Mouse (Mus musculus): ENCODE measurements around the gene Ccdc96. TPM values are rescaled to one million over a fixed set of nuclear protein-coding genes. Genes with fewer than 3 reads are reported as not detected.

Ccdc96 gene
- polyA plus RNA-seq (2021) = 4.3 TPM

DNA sequence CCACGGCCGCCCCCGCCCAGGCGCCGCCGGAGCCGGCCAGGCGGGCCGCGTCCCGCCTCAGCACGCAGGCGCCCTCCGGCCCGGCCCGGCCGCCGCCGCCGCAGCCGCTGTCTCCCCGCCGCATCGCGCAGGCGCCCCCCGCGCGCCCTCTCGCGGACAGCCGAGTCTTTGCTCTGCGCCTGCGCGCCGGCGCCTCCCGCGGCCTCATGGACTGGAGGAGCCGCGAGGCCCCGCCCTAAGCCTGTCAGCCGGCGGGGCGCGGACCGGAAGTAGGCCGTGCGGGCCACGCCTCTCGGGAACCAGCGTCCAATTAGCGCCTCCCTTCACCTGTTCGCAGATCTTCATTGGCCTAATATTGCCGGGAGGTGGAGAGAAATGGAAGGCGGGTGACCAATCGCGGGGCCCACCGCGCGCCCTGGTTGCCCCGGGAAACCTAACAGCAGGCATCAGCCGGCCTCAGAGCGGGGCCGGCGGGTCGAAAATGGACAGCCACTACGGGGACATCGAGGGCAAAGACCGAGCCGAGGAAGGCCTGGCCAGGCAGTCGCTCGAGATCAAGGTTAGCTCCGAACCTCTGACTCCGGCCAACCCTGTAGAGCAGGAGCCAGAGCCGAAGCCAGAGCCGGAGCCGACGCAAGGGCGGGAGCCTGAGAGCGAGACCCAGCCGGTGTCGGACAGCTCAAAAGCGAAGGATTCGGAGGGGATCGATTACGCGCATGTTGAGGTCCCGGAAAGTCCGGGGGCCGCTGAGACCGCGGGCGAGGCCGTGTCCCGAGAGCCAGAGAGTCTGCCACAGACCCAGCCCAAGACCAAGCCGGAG is at the start of gene Ccdc96, which contains the start of gene Tada2b:
Gene Ccdc96, plus strand, starts transcription at position 418 of the 820 bp plus-strand sequence.
Gene Tada2b, minus strand, starts transcription at position 115 of the 820 bp plus-strand sequence.
- POLR2A ChIA-PET = interaction anchor here (0.6 to 1.8 kb wide), 2 partner anchors 19 to 82 kb away, joined by 7 to 8 read pairs; partner anchors contain the start of gene Grpel1
- CTCF ChIA-PET = interaction anchor here (1.5 to 14.3 kb wide), 3 partner anchors 12 to 21 kb away, joined by 5 to 114 read pairs (median 69); partner anchors contain the start of gene Grpel1
- DNase-seq (ENCODE audit: low read depth, low spot score) = peak; percentile 96
- no peaks in the 10 kb centered on the region for H3K27me3 ChIP-seq
- in situ Hi-C loops (cut with MboI; ENCODE audit: low pct_unique_long_range_greater_than_20kb) = loop anchor here (25.0 kb wide), 1 partner anchor 853 kb away; the partner anchor contains the start of genes Evc and Evc2
- no peak for TF ChIP-seq CTCF (IDR thresholded peaks at IDR 0.05)
- peak; percentile 94 for ATAC-seq

DNA sequence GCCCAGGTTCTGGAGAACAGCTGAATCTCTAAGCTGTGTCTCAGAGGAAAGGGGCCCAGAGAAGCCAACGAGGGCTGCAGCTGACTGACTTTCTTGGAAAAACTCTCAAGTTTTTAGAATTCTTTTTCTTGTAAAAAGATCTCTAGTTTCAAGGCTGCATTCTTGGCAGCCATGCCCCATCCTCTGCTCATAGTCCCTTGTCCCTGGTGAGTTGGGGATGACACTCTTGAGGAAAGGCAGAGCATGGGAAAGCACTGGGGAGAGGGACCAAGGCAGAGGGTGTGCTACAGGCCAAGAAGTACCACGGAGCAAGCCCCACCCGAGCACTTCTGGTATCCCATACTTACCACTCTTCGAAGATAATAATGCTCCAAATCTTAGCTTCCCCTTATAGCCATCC is 47.5 kb upstream of the Ccdc96 start:
- TF ChIP-seq CTCF (IDR thresholded peaks at IDR 0.05) = no peak

GRCm38 (mm10) chr5:36440741-36441140 is 43.6 kb upstream of the Ccdc96 start:
- in situ Hi-C loops (cut with MboI; ENCODE audit: low pct_unique_long_range_greater_than_20kb) = no loop called here
- H3K27me3 ChIP-seq = peaks cover 7% of the 10 kb centered on the region
- TF ChIP-seq CTCF (IDR thresholded peaks at IDR 0.05) = no peak
- POLR2A ChIA-PET = no interaction called here
- CTCF ChIA-PET = interaction anchor here (1.6 kb wide), 1 partner anchor 121 kb away, joined by 4 read pairs; no protein-coding TSS in a partner anchor
- ATAC-seq (no peak), DNase-seq (ENCODE audit: low read depth, low spot score) (no peak)

More for the DNA sequence above, 47.5 kb upstream of the Ccdc96 start:
- H3K27me3 ChIP-seq = no peaks in the 10 kb centered on the region
- in situ Hi-C loops (cut with MboI; ENCODE audit: low pct_unique_long_range_greater_than_20kb) = no loop called here
- DNase-seq (ENCODE audit: low read depth, low spot score) (no peak), ATAC-seq (no peak)
- ChIA-PET CTCF (no interaction called here), POLR2A (interaction anchor here (0.8 kb wide), 1 partner anchor 212 kb away, joined by 3 read pairs; no protein-coding TSS in a partner anchor)

DNA sequence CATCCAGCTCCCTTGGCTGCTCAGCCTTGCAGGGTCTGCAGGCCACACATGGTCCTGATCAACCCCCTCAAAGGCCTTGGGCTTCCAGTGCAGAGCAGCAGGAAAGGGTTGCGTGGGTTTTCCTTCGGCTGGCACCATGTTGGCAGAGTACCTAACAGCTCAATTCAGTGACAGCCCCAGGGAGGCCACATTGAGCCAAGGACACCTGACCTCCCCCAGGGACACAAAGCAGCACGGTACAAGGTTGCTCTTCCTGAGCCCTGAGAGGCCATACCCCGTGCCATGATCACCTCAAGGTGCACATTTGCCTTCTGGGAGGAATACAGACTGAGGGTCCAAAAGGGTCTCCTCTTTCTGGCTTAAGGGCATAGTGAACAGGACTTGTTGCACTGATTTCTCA is 39.8 kb upstream of the Ccdc96 start:
- ChIA-PET CTCF (no interaction called here), POLR2A (no interaction called here)
- H3K27me3 ChIP-seq = peaks cover 7% of the 10 kb centered on the region
- TF ChIP-seq CTCF (IDR thresholded peaks at IDR 0.05) = no peak
- no peak for ATAC-seq
- DNase-seq (ENCODE audit: low read depth, low spot score) = no peak
- in situ Hi-C loops (cut with MboI; ENCODE audit: low pct_unique_long_range_greater_than_20kb) = no loop called here

DNA sequence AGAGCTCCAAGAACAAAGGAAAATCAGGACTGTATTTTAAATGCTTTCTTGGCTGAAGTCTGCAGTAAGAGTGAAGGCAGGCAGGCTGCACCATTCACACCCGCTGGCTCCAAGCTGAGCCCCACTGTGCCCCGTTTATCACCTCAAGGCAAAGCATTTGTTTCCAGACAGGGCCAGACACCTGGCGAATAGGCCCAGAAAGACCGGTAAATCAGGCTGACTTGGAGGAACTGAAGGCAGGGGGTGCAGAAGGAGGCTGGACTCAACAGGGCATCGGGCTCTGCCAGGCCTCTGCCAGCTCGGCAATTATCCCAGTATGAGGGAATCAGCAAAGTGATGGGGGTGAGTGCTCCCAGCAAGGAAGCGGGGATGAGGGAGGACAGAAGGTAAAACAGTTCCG is 39.4 kb upstream of the Ccdc96 start:
- DNase-seq (ENCODE audit: low read depth, low spot score) = no peak
- ChIA-PET CTCF (no interaction called here), POLR2A (no interaction called here)
- in situ Hi-C loops (cut with MboI; ENCODE audit: low pct_unique_long_range_greater_than_20kb) = no loop called here
- peaks cover 7% of the 10 kb centered on the region for H3K27me3 ChIP-seq
- no peak for ATAC-seq
- TF ChIP-seq CTCF (IDR thresholded peaks at IDR 0.05) = no peak

GRCm38 (mm10) chr5:36446166-36446890 is 38.1 kb upstream of the Ccdc96 start:
- DNase-seq (ENCODE audit: low read depth, low spot score) = no peak
- TF ChIP-seq CTCF (IDR thresholded peaks at IDR 0.05) = no peak
- in situ Hi-C loops (cut with MboI; ENCODE audit: low pct_unique_long_range_greater_than_20kb) = no loop called here
- H3K27me3 ChIP-seq = peaks cover 7% of the 10 kb centered on the region
- POLR2A ChIA-PET = no interaction called here
- CTCF ChIA-PET = interaction anchor here (1.9 kb wide), 1 partner anchor 15 kb away, joined by 6 read pairs; no protein-coding TSS in a partner anchor
- ATAC-seq = no peak

DNA sequence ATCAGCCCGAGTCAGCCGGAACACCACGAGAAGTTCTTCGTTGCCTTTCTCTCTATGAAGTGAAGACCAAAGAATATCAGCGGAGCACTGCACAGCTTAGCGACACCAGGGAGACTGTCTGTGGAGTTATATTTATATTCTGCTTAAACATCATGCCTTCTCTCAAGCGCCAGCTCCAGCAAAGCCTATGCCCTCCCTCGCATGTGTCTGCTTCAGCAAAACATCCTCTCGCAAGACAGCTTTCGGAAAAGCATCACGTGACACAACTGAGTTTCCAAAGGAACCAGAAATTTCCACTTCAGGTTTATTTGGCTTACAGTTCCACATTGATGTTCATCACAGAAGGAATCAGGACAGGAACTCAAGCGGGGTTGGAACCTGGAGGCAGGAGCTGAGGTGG is 36.5 kb upstream of the Ccdc96 start:
- TF ChIP-seq CTCF (IDR thresholded peaks at IDR 0.05) = no peak
- ATAC-seq (no peak), DNase-seq (ENCODE audit: low read depth, low spot score) (no peak)
- no peaks in the 10 kb centered on the region for H3K27me3 ChIP-seq
- ChIA-PET CTCF (interaction anchor here (1.9 kb wide), 1 partner anchor 13 kb away, joined by 6 read pairs; no protein-coding TSS in a partner anchor), POLR2A (no interaction called here)
- in situ Hi-C loops (cut with MboI; ENCODE audit: low pct_unique_long_range_greater_than_20kb) = no loop called here

DNA sequence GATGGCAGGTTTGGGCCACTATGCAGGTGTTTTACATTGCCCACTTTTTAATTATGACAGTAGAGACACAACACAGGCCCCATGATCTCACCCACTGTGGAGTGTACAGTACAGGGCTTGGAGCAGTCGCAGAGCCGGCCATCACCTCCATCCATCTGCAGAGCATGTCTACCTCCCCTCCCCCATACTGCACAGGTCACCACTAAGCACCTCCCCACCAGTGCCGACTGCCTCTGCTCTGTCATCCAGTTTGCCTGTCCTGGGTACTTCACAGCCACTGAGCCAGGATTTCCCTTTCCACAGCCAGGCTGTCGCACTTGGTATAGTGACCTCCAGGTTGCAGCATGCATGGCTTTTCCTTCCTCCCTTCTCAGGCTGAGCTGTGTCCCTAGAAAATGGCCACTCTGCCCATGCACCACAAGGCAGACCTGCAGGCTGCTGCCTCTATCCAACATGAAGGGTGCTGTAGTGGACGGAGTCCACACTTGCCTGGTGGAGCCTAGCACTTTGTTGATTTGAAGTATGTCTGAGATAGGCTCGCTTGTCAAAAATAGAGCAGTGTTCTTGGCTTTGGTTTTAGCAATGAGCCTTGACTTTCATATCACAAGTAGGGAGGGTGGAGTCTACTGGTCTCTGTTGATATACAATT is 34.6 kb upstream of the Ccdc96 start:
- no peak for DNase-seq (ENCODE audit: low read depth, low spot score)
- ATAC-seq = no peak
- H3K27me3 ChIP-seq = no peaks in the 10 kb centered on the region
- CTCF ChIA-PET = no interaction called here
- no peak for TF ChIP-seq CTCF (IDR thresholded peaks at IDR 0.05)
- POLR2A ChIA-PET = no interaction called here
- in situ Hi-C loops (cut with MboI; ENCODE audit: low pct_unique_long_range_greater_than_20kb) = no loop called here

DNA sequence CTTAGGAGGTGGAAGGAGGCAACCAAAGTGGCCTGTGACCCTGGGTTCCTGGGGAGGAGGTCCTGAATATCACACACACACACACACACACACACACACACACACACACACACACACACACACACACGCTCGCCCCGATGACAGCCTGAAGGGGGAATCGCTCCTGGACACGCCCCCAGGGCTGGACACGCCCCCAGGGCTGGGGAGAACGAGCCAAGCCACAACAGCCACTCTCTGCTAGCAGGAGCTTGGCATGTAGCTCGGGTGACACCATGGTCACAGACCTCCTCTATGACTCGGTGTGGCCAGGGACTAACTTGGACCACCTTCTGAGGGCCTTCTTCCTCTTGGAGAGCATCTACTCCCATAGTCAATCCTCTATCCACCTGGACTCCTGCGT is 33.3 kb upstream of the Ccdc96 start:
- no peak for ATAC-seq
- POLR2A ChIA-PET = no interaction called here
- in situ Hi-C loops (cut with MboI; ENCODE audit: low pct_unique_long_range_greater_than_20kb) = no loop called here
- CTCF ChIA-PET = no interaction called here
- no peak for DNase-seq (ENCODE audit: low read depth, low spot score)
- TF ChIP-seq CTCF (IDR thresholded peaks at IDR 0.05) = no peak
- H3K27me3 ChIP-seq = no peaks in the 10 kb centered on the region

- POLR2A ChIA-PET = no interaction called here
- in situ Hi-C loops (cut with MboI; ENCODE audit: low pct_unique_long_range_greater_than_20kb) = no loop called here
- TF ChIP-seq CTCF (IDR thresholded peaks at IDR 0.05) = no peak
These were observed 32.5 kb upstream of the Ccdc96 start for GRCm38 (mm10) chr5:36451872-36452389.

More at GRCm38 (mm10) chr5:36451872-36452389, 32.5 kb upstream of the Ccdc96 start:
- H3K27me3 ChIP-seq = no peaks in the 10 kb centered on the region
- DNase-seq (ENCODE audit: low read depth, low spot score) (no peak), ATAC-seq (no peak)
- CTCF ChIA-PET = no interaction called here

All from Patski (cell line).